Mouse (Mus musculus): ENCODE measurements at regions not wholly inside any gene's neighbourhood (a gene's known extent, or its start where the extent isn't known, plus 50 kb on each side); places are given as distances from the start of the nearest gene placed in this dataset.

DNA sequence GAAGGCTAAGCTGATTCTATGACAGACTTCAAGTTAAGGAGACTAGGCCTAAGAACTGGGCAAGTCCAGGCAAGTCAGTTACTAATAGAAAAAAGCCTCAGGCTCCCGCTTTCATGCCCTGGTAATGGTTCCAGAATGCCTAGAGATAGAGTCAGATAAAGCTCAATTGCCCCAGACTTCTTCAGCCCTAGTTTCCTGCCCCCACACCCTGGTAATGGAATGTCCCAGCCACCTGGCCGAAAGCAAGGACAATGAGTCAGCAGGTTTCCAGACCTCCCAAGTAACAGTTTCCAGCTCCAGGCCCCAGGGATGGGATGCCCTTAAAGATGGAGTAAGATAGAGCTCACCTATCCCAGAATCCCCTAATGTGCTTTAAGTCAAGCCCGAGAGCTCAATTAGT is 143.6 kb upstream of the Rad23b start:
- Histone ChIP-seq H3K4me1 (ENCODE audit: control insufficient read depth in 2 of 2, insufficient read depth in 2 of 2, low read length in 2 of 2, poor library complexity in 1 of 2) (peaks cover 11 to 13% of the 10 kb centered on the region in 2 experiments), H3K36me3 (ENCODE audit: control insufficient read depth, insufficient read depth, low read length, poor library complexity, severe bottlenecking) (no peaks in the 10 kb centered on the region), H3K4me3 (ENCODE audit: insufficient read depth in 1 of 2, low read depth in 1 of 2, low read length in 2 of 2, poor library complexity in 1 of 2, severe bottlenecking in 1 of 2) (no peak overlapping the region), H3K27ac (ENCODE audit: insufficient read depth, low read depth, low read length, poor library complexity, severe bottlenecking) (peak overlapping the region; percentile 83), H3K9ac (ENCODE audit: insufficient read depth, low read depth, low read length, poor library complexity, severe bottlenecking) (no peak overlapping the region), H3K9me3 (ENCODE audit: control insufficient read depth, insufficient read depth, low read depth, low read length) (no peaks in the 10 kb centered on the region)
- TF ChIP-seq CHD2 (IDR thresholded peaks at IDR 0.05; ENCODE audit: low read depth, low read length), result no peak
- TF ChIP-seq MAFK (IDR thresholded peaks at IDR 0.05; ENCODE audit: insufficient read depth, low read depth, low read length), result peak; percentile 95
- TF ChIP-seq ZC3H11A (IDR thresholded peaks at IDR 0.05; ENCODE audit: borderline replicate concordance, low read depth, low read length), result no peak
- no peak for TF ChIP-seq ZNF384 (IDR thresholded peaks at IDR 0.05; ENCODE audit: low read depth, low read length)
- 0 out of 2 replicates have a peak, but pooled peaks have one; percentile 21 for TF ChIP-seq HCFC1 (IDR thresholded peaks at IDR 0.05; ENCODE audit: borderline replicate concordance, insufficient read depth, low read length)
- no peak for DNase-seq (ENCODE audit: low read depth, low spot score)
- in situ Hi-C loops (cut with MboI; ENCODE audit: low sequenced_read_pairs in 2 of 2, unreplicated experiment in 2 of 2), result no loop called here

DNA sequence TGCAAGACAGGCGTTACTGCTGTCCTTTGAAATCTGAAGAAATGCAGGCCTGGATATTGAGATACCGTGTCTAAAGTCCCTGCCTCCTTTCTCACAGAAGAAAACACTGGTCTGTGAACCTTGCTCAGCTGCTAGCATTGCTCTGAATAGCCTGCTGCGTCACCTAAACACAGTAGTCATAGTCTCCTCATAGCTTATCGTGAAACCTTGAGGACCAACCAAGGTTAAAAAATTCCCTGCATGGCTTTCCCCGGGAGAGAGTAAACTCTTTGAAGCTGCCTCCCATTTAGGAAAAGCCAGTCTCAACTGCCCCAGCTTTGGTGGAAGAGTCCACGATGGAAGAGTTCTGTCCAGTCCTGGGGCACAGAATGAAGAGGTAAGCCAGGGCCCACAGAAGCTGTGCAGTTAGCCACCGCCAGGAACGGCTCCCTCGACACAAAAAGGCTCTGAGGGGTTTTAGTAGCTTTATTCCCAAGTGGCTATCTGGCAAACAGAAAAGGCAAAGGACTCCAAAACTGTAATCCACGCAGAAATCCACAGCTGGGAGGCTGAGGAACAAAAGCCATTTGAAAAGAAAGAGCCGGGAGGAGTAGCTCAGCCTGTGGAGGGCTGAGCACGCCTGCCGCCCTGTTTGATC is 142.0 kb upstream of the Rad23b start:
- Histone ChIP-seq H3K27ac (ENCODE audit: insufficient read depth, low read depth, low read length, poor library complexity, severe bottlenecking) (peak overlapping the region; percentile 3; the same call in 1 of the 2 replicates), H3K9me3 (ENCODE audit: control insufficient read depth, insufficient read depth, low read depth, low read length) (no peaks in the 10 kb centered on the region), H3K4me1 (ENCODE audit: control insufficient read depth in 2 of 2, insufficient read depth in 2 of 2, low read length in 2 of 2, poor library complexity in 1 of 2) (peaks cover 11 to 13% of the 10 kb centered on the region in 2 experiments), H3K36me3 (ENCODE audit: control insufficient read depth, insufficient read depth, low read length, poor library complexity, severe bottlenecking) (no peaks in the 10 kb centered on the region), H3K4me3 (ENCODE audit: insufficient read depth in 1 of 2, low read depth in 1 of 2, low read length in 2 of 2, poor library complexity in 1 of 2, severe bottlenecking in 1 of 2) (no peak overlapping the region), H3K9ac (ENCODE audit: insufficient read depth, low read depth, low read length, poor library complexity, severe bottlenecking) (no peak overlapping the region)
- in situ Hi-C loops (cut with MboI; ENCODE audit: low sequenced_read_pairs in 2 of 2, unreplicated experiment in 2 of 2), result no loop called here
- DNase-seq (ENCODE audit: low read depth, low spot score), result no peak
- TF ChIP-seq ZC3H11A (IDR thresholded peaks at IDR 0.05; ENCODE audit: borderline replicate concordance, low read depth, low read length), result no peak
- no peak for TF ChIP-seq HCFC1 (IDR thresholded peaks at IDR 0.05; ENCODE audit: borderline replicate concordance, insufficient read depth, low read length)
- TF ChIP-seq CHD2 (IDR thresholded peaks at IDR 0.05; ENCODE audit: low read depth, low read length), result no peak

DNA sequence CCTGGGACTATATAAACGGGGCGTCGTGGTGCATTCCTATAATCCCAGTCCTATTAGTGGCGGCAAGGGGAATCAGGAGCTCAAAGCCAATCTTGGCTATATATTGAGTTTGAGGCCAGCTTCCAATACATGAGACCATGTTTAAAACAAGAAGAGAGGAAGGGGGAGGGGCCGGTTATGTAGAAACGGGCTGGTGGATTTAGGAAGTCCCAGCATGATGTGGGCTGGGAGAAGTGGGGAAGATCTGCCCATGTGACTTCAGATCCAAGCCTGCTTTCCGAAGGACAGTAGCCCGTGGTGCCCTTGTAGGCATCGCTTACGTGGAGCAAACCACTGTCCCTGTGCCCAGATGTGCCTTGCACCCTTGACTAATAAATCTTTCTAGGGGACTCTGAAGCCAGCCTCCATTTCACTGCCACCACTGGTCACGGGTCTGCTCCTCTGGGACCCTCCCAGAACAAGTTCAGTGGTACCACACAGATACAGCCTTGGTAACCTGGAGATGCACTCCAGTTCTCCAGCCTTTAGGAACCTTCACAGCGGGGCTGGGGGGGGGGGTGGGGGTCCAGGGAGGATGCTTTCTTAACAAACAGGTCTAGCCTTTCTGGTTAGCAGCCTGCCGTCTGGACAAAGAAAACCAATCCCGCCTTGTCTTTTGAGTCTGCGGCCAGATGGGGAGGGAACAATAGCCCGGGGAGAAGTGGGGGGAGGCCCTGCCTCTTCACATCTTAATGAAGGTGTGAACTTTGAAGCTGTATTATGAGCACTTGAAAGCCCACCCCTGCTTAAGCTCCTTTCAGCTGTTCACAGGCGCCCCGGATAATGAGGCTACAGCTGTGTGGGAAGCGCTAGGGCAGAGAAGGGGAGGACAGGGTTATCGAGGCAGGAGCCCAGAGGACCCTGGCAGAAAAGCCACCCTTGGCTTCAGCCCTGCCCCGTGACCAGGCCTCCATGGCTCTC is 141.2 kb upstream of the Rad23b start:
- Histone ChIP-seq H3K36me3 (ENCODE audit: control insufficient read depth, insufficient read depth, low read length, poor library complexity, severe bottlenecking) (no peaks in the 10 kb centered on the region), H3K9ac (ENCODE audit: insufficient read depth, low read depth, low read length, poor library complexity, severe bottlenecking) (peak overlapping the region; percentile 18; the same call in 1 of the 2 replicates), H3K4me3 (ENCODE audit: insufficient read depth in 1 of 2, low read depth in 1 of 2, low read length in 2 of 2, poor library complexity in 1 of 2, severe bottlenecking in 1 of 2) (no peak overlapping the region), H3K27ac (ENCODE audit: insufficient read depth, low read depth, low read length, poor library complexity, severe bottlenecking) (peak overlapping the region; percentile 3; the same call in 1 of the 2 replicates), H3K9me3 (ENCODE audit: control insufficient read depth, insufficient read depth, low read depth, low read length) (no peaks in the 10 kb centered on the region), H3K4me1 (ENCODE audit: control insufficient read depth in 2 of 2, insufficient read depth in 2 of 2, low read length in 2 of 2, poor library complexity in 1 of 2) (peaks cover 11 to 13% of the 10 kb centered on the region in 2 experiments)
- no peak for DNase-seq (ENCODE audit: low read depth, low spot score)
- in situ Hi-C loops (cut with MboI; ENCODE audit: low sequenced_read_pairs in 2 of 2, unreplicated experiment in 2 of 2), result no loop called here
- TF ChIP-seq ZC3H11A (IDR thresholded peaks at IDR 0.05; ENCODE audit: borderline replicate concordance, low read depth, low read length) (no peak), CHD2 (IDR thresholded peaks at IDR 0.05; ENCODE audit: low read depth, low read length) (no peak), HCFC1 (IDR thresholded peaks at IDR 0.05; ENCODE audit: borderline replicate concordance, insufficient read depth, low read length) (no peak), MAFK (IDR thresholded peaks at IDR 0.05; ENCODE audit: insufficient read depth, low read depth, low read length) (no peak)

DNA sequence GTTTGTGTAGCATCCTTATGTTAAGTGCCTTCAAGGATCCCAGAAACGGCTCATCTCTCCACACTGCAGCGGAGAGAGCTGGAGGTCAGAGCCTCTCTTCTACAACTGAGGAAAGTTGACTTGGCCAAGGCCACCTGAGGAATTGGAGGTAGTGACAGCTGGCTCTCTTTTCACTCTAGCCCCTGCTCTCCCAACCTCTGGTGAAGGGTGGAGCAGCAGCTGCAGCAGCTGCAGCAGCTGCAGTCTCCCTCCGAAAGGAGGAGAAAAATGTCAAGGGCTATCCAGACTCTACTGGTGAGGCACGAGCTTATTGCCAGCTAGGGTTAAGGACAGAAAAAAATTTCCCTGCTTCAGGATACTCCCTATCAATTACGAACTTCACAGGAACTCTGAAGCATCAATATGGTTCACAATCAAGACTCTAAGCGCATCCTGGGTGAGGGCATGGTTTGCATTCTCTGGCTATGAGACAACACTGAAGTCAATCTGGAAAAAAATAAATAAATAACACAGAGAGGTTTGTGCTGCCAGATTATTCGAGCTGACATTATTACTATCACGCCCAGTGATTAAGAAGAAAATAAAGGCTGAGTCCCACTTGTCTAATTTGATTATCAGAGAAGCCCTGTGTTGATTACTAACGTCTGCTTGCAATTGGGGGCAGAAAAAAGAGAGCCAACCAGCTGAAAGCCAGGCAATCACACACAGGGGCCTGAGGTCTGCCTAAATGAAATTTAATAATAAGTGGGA is 134.2 kb upstream of the Rad23b start:
- no peak overlapping the region for H3K27ac ChIP-seq (ENCODE audit: insufficient read depth, low read depth, low read length, poor library complexity, severe bottlenecking)

More for the DNA sequence above, 134.2 kb upstream of the Rad23b start:
- TF ChIP-seq CHD2 (IDR thresholded peaks at IDR 0.05; ENCODE audit: low read depth, low read length), result no peak
- no peak for TF ChIP-seq MAFK (IDR thresholded peaks at IDR 0.05; ENCODE audit: insufficient read depth, low read depth, low read length)
- TF ChIP-seq ZC3H11A (IDR thresholded peaks at IDR 0.05; ENCODE audit: borderline replicate concordance, low read depth, low read length), result no peak
- no peak for TF ChIP-seq ZNF384 (IDR thresholded peaks at IDR 0.05; ENCODE audit: low read depth, low read length)
- TF ChIP-seq HCFC1 (IDR thresholded peaks at IDR 0.05; ENCODE audit: borderline replicate concordance, insufficient read depth, low read length), result no peak
- no peaks in the 10 kb centered on the region for H3K9me3 ChIP-seq (ENCODE audit: control insufficient read depth, insufficient read depth, low read depth, low read length)
- peaks cover 0 to 2% of the 10 kb centered on the region in 2 experiments; a peak in 1 of 4 replicates for H3K4me1 ChIP-seq (ENCODE audit: control insufficient read depth in 2 of 2, insufficient read depth in 2 of 2, low read length in 2 of 2, poor library complexity in 1 of 2)
- H3K4me3 ChIP-seq (ENCODE audit: insufficient read depth in 1 of 2, low read depth in 1 of 2, low read length in 2 of 2, poor library complexity in 1 of 2, severe bottlenecking in 1 of 2), result no peak overlapping the region
- no peak for DNase-seq (ENCODE audit: low read depth, low spot score)
- no peaks in the 10 kb centered on the region for H3K36me3 ChIP-seq (ENCODE audit: control insufficient read depth, insufficient read depth, low read length, poor library complexity, severe bottlenecking)
- in situ Hi-C loops (cut with MboI; ENCODE audit: low sequenced_read_pairs in 2 of 2, unreplicated experiment in 2 of 2), result no loop called here
- H3K9ac ChIP-seq (ENCODE audit: insufficient read depth, low read depth, low read length, poor library complexity, severe bottlenecking), result no peak overlapping the region

Measured in ES-E14 (cell line).